Mouse (Mus musculus): ENCODE data around the gene Dync1h1.
"Not testable (repeated sequence)": the region's sequence is repeated elsewhere in the genome, so short reads cannot be mapped to it uniquely, and the experiment has no call there.

Dync1h1 gene

GRCm38 (mm10) chr12:110608460-110609152, 7.4 kb downstream of the Dync1h1 start:
- DNase-seq = peak; percentile 16

- DNase-seq = no peak
Measured at GRCm38 (mm10) chr12:110609153-110609497, 7.9 kb downstream of the Dync1h1 start.

- DNase-seq = no peak
Measured at GRCm38 (mm10) chr12:110610713-110611112, 9.5 kb downstream of the Dync1h1 start.

GRCm38 (mm10) chr12:110630056-110630455, 28.8 kb downstream of the Dync1h1 start:
- DNase-seq = peak; percentile 68

DNA sequence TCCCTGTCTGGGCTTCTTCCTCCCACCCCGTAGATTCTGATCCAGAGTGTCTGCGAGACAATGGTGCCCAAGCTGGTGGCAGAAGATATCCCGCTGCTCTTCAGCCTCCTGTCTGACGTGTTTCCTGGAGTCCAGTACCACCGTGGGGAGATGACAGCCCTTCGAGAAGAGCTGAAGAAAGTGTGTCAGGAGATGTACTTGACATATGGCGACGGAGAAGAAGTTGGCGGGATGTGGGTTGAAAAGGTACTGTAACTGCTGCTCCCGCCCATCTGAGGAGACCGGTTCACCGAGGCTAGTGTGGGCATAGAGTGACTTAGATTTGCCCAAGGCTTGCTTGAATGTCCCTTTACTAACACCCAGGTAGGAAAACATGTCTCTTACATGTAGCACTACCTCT, 35.0 kb downstream of the Dync1h1 start:
- no peak for DNase-seq

DNA sequence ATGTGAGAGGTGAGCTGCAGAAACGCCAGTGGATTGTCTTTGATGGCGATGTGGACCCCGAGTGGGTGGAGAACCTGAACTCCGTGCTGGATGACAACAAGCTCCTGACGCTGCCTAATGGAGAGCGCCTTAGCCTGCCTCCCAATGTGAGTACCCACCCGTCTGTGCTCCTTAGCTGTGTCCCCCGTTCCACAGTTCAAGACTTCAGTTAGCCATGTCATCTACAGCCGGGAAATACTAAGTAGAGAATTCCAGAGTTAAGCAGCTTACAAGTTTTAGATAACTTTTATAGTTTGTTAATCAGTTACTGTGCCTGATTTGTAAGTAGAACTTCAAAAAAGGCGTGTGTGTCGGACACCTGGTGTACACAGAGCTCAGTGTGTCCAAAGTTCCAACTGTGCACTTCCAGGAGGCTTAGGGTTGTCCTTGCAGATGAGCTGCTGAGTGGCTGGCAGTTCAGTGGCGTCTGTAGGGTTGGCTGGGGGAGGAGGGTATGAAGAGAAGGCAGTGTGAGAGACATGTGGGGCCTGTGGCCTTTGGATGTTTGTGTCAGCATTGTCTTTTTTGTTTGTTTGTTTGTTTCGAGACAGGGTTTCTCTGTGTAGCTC, 36.4 kb downstream of the Dync1h1 start:
- DNase-seq = no peak

- DNase-seq = no peak
Measured at GRCm38 (mm10) chr12:110650241-110650641, 49.0 kb downstream of the Dync1h1 start.

DNA sequence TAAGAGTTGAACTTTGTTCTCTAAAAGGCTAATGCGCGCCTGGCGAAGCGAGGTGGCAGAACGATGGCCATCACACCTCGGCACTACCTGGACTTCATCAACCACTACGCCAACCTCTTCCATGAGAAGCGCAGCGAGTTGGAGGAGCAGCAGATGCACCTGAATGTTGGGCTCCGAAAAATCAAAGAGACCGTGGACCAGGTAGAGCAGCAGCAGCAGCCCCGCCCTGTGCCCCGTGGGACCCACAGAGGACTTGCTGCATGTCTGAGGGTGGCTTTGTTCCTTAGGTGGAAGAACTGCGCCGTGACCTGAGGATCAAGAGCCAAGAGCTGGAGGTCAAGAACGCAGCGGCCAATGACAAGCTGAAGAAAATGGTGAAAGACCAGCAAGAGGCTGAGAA, 50.2 kb downstream of the Dync1h1 start:
- DNase-seq = no peak

DNA sequence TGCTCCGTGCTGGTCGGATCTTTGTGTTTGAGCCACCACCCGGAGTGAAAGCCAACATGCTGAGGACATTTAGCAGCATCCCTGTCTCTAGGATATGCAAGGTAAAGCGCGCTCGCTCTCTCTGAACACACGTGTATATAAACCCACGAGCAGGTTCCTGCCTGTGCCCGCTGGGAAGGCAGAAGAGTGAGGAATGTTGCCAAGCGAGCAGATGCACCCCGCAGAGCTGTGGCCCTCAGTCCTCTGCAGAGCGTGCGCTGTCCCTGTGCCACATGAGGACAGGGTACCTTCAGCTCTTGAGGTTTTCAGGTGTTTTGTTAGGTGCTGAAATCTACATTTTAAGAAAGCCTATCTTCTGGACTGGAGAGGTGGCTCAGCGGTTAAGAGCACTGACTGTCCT, 60.5 kb downstream of the Dync1h1 start:
- no peak for DNase-seq

- DNase-seq = no peak
Measured at GRCm38 (mm10) chr12:110667466-110668077, 66.3 kb downstream of the Dync1h1 start.

- DNase-seq = peak; percentile 52
Measured at GRCm38 (mm10) chr12:110674243-110674642, 73.0 kb downstream of the Dync1h1 start.

DNA sequence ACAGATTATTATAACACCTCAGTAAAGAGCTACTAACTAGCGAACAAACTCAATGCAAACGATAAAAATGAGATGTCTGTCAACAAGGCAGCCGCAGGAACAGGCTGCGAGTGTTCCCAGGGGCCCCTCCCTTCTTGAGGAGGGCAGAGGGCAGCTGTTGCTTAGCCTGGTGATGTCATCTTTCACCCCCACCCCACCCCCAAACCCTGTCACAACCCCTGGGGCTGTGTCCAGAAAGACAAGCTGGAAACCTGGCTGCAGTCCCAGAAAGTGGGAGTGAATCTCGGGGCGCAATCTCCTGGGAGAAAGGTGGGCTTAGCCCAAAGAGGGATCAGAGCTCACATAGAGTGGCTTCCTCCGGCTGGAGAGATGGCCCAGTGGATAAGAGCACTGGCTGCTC, 79.9 kb downstream of the Dync1h1 start:
- DNase-seq = peak; percentile 67

DNA sequence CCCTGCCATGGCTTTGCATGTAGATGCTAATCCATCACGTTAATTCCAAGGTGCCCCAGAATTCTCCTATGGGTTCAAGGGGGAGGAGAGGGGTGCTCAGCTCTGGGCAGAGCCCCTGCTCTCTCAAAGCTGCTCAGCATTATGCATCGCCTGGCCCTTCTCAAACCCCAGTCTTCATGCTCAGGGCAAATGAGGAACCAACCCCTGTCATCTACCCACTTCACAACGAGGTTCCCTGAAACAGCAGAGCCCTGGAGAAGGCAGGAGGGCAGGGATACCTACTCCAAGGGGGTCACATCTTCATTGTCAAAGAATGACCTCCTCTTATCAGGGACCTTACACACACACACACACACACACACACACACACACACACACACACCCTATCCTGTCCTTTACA, 80.6 kb downstream of the Dync1h1 start:
- DNase-seq = peak; percentile 39

- DNase-seq = no peak
Measured at GRCm38 (mm10) chr12:110682561-110683299, 81.5 kb downstream of the Dync1h1 start, which contains the start of gene 1700001K19Rik. Gene 1700001K19Rik (minus strand): TSS chr12:110682619.

DNA sequence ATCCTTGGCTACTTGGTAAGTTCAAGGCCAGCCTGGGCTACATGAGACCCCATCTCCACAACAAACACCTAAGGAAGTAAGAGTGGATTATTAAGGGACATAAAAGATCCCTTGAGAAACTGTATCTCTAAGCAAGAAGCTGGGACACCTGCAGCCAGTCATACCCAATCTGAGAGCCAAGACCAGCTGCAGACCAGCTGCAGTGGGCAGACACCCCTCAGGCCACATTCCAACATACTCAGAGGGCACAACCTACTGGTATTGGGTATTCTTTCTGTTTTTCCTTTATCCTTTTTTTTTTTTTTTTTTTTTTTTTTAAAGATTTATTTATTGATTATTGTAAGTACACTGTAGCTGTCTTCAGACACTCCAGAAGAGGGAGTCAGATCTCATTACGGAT, 82.3 kb downstream of the Dync1h1 start:
- no peak for DNase-seq

DNA sequence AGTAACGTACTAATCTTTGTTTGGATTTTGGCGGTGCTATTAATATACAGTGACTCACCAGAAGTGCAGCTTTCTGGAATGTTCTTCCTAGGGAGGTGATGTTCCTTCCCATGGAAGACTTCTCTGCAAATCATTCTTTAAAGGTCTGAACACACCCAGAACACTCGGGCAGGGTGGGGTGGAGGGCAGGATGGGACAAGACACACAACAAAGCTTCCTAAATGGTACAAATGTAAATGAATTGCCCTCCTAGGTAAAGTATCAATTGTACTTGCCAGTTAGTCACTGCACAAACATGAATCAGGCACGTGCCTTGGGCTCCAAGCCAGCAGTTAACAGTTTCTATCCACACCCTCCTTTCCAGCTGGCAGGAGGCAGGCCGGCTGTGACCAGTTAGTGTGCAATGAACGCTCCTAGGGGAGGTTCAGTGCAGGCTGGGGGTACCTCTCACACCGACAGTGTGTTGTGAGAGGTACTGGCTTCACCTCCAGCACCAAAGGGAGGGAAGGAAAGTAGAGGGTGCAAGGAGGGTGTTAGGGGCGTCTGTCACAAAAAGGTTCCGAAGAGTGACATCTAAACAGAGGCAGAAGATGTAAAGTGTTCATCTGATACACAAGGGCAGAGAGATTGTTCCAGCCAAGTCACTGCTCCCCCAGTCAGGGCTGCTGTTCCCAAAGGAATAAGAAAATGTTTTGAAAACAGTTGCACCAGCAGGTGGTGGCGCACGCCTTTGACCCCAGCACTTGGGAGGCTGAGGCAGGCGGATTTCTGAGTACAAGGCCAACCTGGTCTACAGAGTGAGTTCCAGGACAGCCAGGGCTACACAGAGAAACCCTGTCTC, 86.9 kb downstream of the Dync1h1 start:
- peak; percentile 42 for DNase-seq

- not testable (repeated sequence) for DNase-seq
Measured at GRCm38 (mm10) chr12:110688921-110689320, 87.7 kb downstream of the Dync1h1 start.

- no peak for DNase-seq
Measured at GRCm38 (mm10) chr12:110689919-110690643, 88.8 kb downstream of the Dync1h1 start.

DNA sequence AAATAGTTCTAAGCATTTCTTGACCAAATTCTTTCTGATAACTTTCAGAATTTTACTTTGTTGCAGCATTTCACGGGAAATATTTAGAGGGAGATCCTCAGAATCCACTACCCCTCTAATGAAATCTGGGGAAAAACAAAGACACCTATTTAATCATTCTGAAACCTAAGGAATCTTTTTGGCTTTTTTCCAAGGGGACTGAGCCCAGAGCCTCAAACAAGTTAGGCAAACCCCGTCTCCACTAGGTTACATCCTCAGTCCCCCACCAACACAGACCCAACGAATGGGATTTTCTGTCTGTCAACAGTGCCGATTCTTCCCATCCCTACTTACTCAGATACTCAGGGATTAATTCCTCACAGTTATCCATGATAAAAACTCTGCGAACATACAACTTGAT, 92.1 kb downstream of the Dync1h1 start:
- DNase-seq = not testable (repeated sequence)

GRCm38 (mm10) chr12:110695676-110696171, 94.5 kb downstream of the Dync1h1 start:
- peak; percentile 78 for DNase-seq

DNA sequence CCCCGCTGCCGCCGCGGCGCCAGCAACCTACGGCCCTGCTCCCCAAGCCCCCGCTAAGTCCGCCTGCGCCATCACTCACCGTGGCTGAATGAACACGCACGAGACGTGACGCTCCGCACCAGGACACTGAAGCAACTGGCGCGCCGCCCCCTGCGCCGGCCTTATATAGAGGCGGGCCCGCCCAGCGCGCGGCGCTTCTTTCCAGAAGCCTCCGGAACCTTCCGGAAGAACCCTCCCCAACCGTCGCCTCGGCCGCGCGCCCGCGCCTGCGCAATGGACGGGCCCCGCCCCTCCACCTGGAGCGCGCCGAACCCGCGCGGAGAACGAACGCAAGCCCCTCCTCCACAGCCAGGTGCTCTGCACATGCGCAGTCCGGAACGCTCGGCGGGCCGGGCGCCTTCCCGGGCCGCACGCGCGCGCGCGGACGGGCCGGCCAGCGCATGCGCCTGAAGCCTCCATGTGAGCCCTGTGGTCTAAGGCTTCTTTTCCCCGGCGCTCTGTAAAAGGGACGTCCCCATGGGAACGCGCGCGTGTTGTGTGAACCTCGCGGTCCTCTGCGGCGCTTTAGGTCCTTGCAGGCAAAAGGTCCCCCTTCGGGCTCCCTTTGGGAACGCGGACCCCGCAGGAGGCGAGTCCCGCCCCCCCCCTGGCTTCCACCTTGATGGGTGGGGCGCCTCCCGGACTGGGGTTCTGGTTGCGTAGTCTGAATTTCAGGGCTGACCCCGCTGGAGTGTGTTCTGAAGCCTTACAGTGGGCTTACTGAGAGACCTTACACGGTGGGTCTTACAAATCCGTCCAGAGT, 95.1 kb downstream of the Dync1h1 start:
- DNase-seq = peak; percentile 98
